Mouse (Mus musculus) olfactory bulb, adult 2 months (tissue): ENCODE results near the gene Sult1a1.

Experiments
- CTCF ChIP-seq: fragments of 200-500 bp; IDR thresholded peaks from 2 replicates; pipeline ENCODE4 v1.5.1; 2012; ENCODE audit warnings: low read depth, mild to moderate bottlenecking, low read length, moderate library complexity; ENCODE audit not compliant: insufficient read depth
- POLR2A ChIP-seq: fragments of 200-500 bp; IDR thresholded peaks from 2 replicates; pipeline ENCODE4 v1.6.1; 2012; ENCODE audit warnings: mild to moderate bottlenecking, low read depth, low read length, moderate library complexity; ENCODE audit not compliant: insufficient read depth

DNA sequence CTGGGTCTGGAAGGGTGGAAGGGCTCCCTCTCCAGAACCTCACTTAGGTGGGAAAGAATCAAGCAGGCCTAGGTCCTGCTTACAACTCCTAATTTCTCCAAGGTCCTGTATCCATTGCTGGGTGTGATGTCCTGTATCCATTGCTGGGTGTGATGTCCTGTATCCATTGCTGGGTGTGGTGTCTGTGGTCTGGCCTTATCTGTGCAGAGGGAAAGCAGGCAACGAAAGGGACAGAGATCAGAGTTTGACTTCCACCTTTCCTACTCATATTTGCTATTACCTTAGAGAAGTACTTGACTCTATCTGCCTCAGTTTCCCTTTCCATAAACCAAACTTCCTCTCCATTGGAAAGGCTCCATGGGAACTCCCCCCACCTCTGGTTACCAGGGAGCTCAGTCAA, 52.9 kb downstream of the Sult1a1 start:
- TF ChIP-seq POLR2A (no peak), CTCF (no peak)
